Mouse (Mus musculus): Measurements from ENCODE around the gene Mdm4.

DNA sequence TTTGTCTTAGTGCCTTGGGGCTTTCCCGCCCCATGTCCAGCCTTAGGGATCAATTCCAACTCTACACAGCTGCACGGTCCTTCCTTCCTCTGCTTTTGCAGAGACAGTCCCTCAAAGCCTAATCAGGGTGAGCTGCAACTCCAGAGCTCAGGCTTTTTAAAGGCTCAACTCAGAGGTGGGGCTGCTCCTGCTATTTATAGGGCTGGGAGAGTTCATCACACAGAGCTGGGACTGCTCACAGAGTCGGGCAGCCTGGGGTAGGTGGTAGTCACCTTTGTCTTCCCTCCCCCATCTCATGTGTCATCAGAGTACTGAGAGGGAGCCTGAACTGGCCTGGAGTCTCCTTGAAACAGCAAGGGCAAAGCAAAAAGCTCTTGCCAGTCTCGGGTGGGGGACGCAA lies 37.9 kb upstream of the Mdm4 start:
- TF ChIP-seq CTCF (conservative IDR thresholded peaks at IDR 0.05; ENCODE audit: low read length) (no peak), POU5F1 (IDR thresholded peaks at IDR 0.05; ENCODE audit: borderline replicate concordance, low read length) (no peak)

Data from E14TG2a.4 (cell line).